Mouse (Mus musculus): Measurements from ENCODE around the gene Sh2d3c. TPM values are rescaled to one million over a fixed set of nuclear protein-coding genes. Genes with fewer than 3 reads are reported as not detected.

Gene Sh2d3c
- total and polyA plus RNA-seq, 3 experiments = 4.8 to 25.8 (median 11.1) TPM

DNA sequence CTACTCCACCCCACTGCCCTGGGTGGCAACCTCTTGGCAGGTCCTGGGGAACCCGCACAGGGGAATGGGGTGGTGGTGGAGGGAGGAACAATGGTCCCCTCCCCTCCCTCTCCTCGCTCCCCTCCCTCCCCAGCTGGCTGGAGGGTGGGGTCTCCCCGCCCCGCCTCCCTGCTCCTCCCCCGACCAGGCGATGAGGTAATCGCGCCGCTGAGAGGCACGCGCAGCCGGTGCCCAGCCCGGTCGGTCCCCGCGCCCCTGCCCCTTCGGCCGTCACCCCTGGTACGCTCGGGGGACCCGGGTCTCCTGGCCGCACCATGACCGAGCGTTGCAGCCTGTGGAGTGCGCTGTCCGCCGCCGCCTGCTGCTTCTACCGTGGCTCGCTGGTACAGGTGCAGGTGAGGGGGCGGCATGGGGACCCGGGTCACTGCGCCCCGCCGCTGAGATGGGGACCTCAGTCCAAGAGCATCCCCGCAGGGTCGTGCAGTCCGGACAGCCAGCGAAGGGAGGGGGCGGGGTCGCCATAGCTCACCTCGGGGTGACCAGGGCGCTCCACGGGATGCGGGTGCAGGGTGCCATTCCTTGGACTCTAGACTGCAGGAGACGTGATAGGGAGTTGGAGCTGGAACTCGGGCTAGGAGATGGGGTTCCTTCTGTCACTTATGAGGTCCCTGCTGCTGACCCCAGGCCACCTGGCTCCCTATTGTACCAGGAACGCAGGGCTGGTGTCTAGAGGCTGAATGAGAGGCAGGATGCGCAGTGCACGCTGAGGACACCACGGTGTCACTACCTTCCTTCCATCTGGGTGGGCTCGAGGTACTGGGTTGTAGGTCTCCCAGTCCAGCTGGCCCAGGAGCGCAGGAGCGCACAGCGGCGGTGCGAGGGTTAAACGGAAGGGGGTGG lies 20.7 kb downstream of the Sh2d3c start:
- Histone ChIP-seq H3K4me1 (ENCODE audit: control insufficient read depth in 1 of 2, insufficient read depth in 2 of 2) (peaks cover under 1 to 8% of the 10 kb centered on the region in 2 experiments; a peak in 2 of 4 replicates), H3K9me3 (replicated peaks; ENCODE audit: low read length) (no peaks in the 10 kb centered on the region), H3K4me2 (ENCODE audit: insufficient read depth, low read depth, poor library complexity, severe bottlenecking) (no peak overlapping the region), H3K27ac (ENCODE audit: insufficient read depth, low read depth) (no peak overlapping the region), H3K4me3 (replicated peaks in 1 of 3; ENCODE audit: low read depth in 2 of 3, low read length in 2 of 3, poor library complexity in 1 of 3) (no peak overlapping the region), H3K27me3 (replicated peaks) (no peaks in the 10 kb centered on the region), H3K79me2 (replicated peaks; ENCODE audit: control insufficient read depth, extremely low read depth, insufficient read depth, poor library complexity, severe bottlenecking) (no peaks in the 10 kb centered on the region), H3K9ac (ENCODE audit: insufficient read depth, low read depth) (no peak overlapping the region), H3K36me3 (replicated peaks in 1 of 2; ENCODE audit: control insufficient read depth in 1 of 2, insufficient read depth in 1 of 2, low read length in 1 of 2) (peaks cover 54 to 93% of the 10 kb centered on the region in 2 experiments)
- DNase-seq (ENCODE audit: extremely low read depth) = no peak
- TF ChIP-seq CHD1 (IDR thresholded peaks at IDR 0.05; ENCODE audit: low read depth, low read length) = no peak
- no peak for TF ChIP-seq POLR2AphosphoS2 (IDR thresholded peaks at IDR 0.05; ENCODE audit: low read depth, low read length)
- no peak for TF ChIP-seq MEF2A (IDR thresholded peaks at IDR 0.05; ENCODE audit: borderline replicate concordance, low read depth, low read length)
- TF ChIP-seq IRF4 (IDR thresholded peaks at IDR 0.05; ENCODE audit: low read depth, low read length) = no peak
- no peak for TF ChIP-seq POLR2A (IDR thresholded peaks at IDR 0.05; ENCODE audit: low read depth, low read length)
- TF ChIP-seq ELF1 (IDR thresholded peaks at IDR 0.05; ENCODE audit: low read depth, low read length) = no peak
- TF ChIP-seq ETS1 (conservative IDR thresholded peaks at IDR 0.05; ENCODE audit: low read depth, low read length) = no peak
- no peak for TF ChIP-seq TBP (conservative IDR thresholded peaks at IDR 0.05; ENCODE audit: low read depth, low read length)
- TF ChIP-seq GABPA (IDR thresholded peaks at IDR 0.05; ENCODE audit: insufficient replicate concordance, low read depth, low read length) = no peak
- TF ChIP-seq USF2 (conservative IDR thresholded peaks at IDR 0.05; ENCODE audit: low read depth, low read length) = no peak
- no peak for TF ChIP-seq MAFK (IDR thresholded peaks at IDR 0.05; ENCODE audit: insufficient replicate concordance, low read length)
- TF ChIP-seq PAX5 (IDR thresholded peaks at IDR 0.05; ENCODE audit: low read length) = no peak
- no peak for TF ChIP-seq BHLHE40 (IDR thresholded peaks at IDR 0.05; ENCODE audit: low read depth, low read length)
- no peak for TF ChIP-seq ZMIZ1 (IDR thresholded peaks at IDR 0.05; ENCODE audit: low read depth, low read length)
- no peak for TF ChIP-seq USF1 (IDR thresholded peaks at IDR 0.05; ENCODE audit: low read depth, low read length)
- no peak for TF ChIP-seq EP300 (IDR thresholded peaks at IDR 0.05; ENCODE audit: low read length)
- dilution Hi-C loops (cut with MboI; ENCODE audit: extremely low pct_ligation_motif_present, extremely low pct_unique_long_range_greater_than_20kb, low sequenced_read_pairs) = no loop called here
- in situ Hi-C loops (cut with MboI; ENCODE audit: low pct_ligation_motif_present, low pct_unique_long_range_greater_than_20kb, low sequenced_read_pairs) = no loop called here

DNA sequence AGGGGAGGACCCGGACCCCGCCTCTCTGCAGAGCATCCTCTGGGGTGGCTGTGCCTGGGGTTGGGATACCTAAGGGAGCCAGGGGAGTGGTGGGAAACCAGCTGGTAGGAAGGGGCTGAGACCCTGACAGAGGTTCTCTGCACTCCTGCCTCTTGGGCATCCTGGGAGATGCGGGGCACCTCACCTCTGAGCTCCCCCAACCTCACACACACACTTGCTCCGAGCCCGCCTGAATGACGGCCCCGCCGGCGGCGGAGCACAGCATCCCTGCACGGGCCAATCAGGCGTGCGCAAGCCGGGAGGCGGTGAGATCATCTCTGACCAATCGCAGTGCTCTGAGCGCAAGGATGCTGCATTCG lies 21.3 kb downstream of the Sh2d3c start:
- TF ChIP-seq GABPA (IDR thresholded peaks at IDR 0.05; ENCODE audit: insufficient replicate concordance, low read depth, low read length) = no peak
- TF ChIP-seq BHLHE40 (IDR thresholded peaks at IDR 0.05; ENCODE audit: low read depth, low read length) = no peak
- Histone ChIP-seq H3K4me3 (replicated peaks in 1 of 3; ENCODE audit: low read depth in 2 of 3, low read length in 2 of 3, poor library complexity in 1 of 3) (no peak overlapping the region), H3K9me3 (replicated peaks; ENCODE audit: low read length) (no peaks in the 10 kb centered on the region), H3K9ac (ENCODE audit: insufficient read depth, low read depth) (no peak overlapping the region), H3K4me1 (ENCODE audit: control insufficient read depth in 1 of 2, insufficient read depth in 2 of 2) (peaks cover 0 to 3% of the 10 kb centered on the region in 2 experiments; a peak in 1 of 4 replicates), H3K4me2 (ENCODE audit: insufficient read depth, low read depth, poor library complexity, severe bottlenecking) (no peak overlapping the region), H3K36me3 (replicated peaks in 1 of 2; ENCODE audit: control insufficient read depth in 1 of 2, insufficient read depth in 1 of 2, low read length in 1 of 2) (peaks cover 61 to 93% of the 10 kb centered on the region in 2 experiments), H3K27me3 (replicated peaks) (no peaks in the 10 kb centered on the region), H3K27ac (ENCODE audit: insufficient read depth, low read depth) (no peak overlapping the region), H3K79me2 (replicated peaks; ENCODE audit: control insufficient read depth, extremely low read depth, insufficient read depth, poor library complexity, severe bottlenecking) (no peaks in the 10 kb centered on the region)
- dilution Hi-C loops (cut with MboI; ENCODE audit: extremely low pct_ligation_motif_present, extremely low pct_unique_long_range_greater_than_20kb, low sequenced_read_pairs) = no loop called here
- DNase-seq (ENCODE audit: extremely low read depth) = no peak
- in situ Hi-C loops (cut with MboI; ENCODE audit: low pct_ligation_motif_present, low pct_unique_long_range_greater_than_20kb, low sequenced_read_pairs) = no loop called here
